Mouse (Mus musculus) cerebellum, adult 2 months (tissue): ENCODE results near the gene Ttc39b. TPM values are rescaled to one million over a fixed set of nuclear protein-coding genes. Genes with fewer than 3 reads are reported as not detected.

Experiments
- DNase-seq, 2 experiments: peaks; one replicate each; pipeline ENCODE4 v3.0.0; 2021
- H3K27ac ChIP-seq: fragments of 200-500 bp; 2 replicates; pipeline ENCODE4 v1.5.1; 2012; ENCODE audit warnings: low read length, control low read depth, inconsistent platforms; ENCODE audit not compliant: insufficient read depth
- H3K27me3 ChIP-seq: fragments of 200-500 bp; 2 replicates; pipeline ENCODE4 v1.6.1; 2012; ENCODE audit warnings: inconsistent platforms, mild to moderate bottlenecking, low read length, moderate library complexity; ENCODE audit not compliant: control insufficient read depth, insufficient read depth
- H3K4me1 ChIP-seq: fragments of 200-500 bp; 2 replicates; pipeline ENCODE4 v1.6.1; 2011; ENCODE audit warnings: low read length; ENCODE audit not compliant: control insufficient read depth, insufficient read depth
- H3K4me3 ChIP-seq: fragments of 200-500 bp; replicated peaks from 2 replicates; pipeline ENCODE3; 2011; ENCODE audit warnings: mild to moderate bottlenecking, low read depth, low read length, control low read depth; ENCODE audit not compliant: insufficient read depth
- CTCF ChIP-seq: fragments of 200-500 bp; IDR thresholded peaks from 2 replicates; pipeline ENCODE4 v1.5.1; 2011; ENCODE audit warnings: low read depth, mild to moderate bottlenecking, control low read depth, low read length, moderate library complexity, borderline replicate concordance; ENCODE audit not compliant: insufficient read depth
- POLR2A ChIP-seq: fragments of 200-500 bp; IDR thresholded peaks from 2 replicates; pipeline ENCODE4 v1.6.1; 2011; ENCODE audit warnings: low read length, control low read depth, borderline replicate concordance; ENCODE audit not compliant: insufficient read depth
- WGBS: fragments of 180-500 bp; shearing (Covaris S2); methylation state at CpG from one replicate; pipeline ENCODE4 v1.1.7; 2018; 5-methylcytosine and 5-hydroxymethylcytosine counted together
- polyA plus RNA-seq: library from polyadenylated mRNA; depleted of rRNA; stranded (reverse); fragments of >200 nt; gene quantifications from 2 replicates; pipeline ENCODE4 v1.2.3, GENCODE M21; 2012

Gene Ttc39b
- polyA plus RNA-seq, 1 experiment = 24.3 TPM

DNA sequence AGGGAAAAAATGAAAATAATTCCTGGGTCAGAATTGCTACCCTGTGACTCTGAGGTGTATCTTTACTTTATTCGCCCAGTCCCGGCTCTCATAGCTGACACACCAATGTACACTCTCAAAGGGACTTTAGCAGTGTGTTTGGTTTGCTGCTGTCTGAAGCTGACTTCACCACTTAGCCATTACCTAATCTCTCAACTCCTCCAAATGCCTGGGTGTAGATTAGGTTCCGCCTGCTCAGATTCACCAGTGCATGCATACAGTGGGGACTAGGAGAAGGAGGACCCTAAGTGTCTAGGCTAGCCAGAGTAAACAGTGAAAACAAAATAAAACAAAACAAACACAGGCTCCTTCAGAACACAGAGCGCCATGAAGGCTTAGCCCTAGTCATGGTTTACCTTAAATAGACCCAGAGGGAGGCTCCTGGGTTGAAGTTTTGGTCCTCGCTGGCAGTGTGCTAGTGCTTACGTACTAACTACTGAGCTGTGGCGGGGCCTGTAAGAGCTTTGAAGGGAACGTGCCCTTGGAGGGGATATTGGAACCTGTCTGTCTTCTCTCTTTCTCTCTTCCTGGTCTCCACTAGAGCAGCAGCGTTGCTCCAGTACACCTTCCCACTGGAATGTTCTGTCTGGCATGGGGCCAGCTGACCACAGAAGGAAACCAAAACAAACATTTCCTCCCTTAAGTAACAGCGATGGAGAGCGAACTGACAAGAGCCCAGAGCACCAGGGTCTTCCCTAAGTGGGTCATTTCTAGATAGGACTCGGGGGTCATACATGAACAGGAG, 16.2 kb downstream of the Ttc39b start:
- no peak for DNase-seq

DNA sequence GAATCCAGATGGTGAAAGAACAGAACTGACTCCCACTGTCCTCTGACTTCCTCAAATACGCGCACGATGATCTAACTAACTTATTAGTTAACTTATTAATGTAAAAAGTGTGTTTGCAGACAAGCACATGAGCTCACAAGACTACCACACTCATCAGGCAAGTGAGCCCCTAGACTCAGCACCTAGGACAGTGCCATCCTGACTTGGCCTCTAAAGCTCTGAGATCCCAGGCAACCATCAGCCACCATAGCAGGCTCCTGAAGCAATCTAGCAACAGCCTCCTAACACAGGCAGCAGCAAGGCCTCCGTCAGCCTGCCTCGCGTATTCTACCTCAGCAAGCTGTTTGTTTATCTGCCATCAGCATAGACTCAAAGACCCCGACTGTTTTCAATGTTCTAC, 17.2 kb downstream of the Ttc39b start:
- Histone ChIP-seq H3K4me3 (no peak overlapping the region), H3K27ac (no peak overlapping the region), H3K4me1 (no peaks in the 10 kb centered on the region), H3K27me3 (no peaks in the 10 kb centered on the region)
- TF ChIP-seq CTCF = no peak
- no peak for TF ChIP-seq POLR2A
- DNase-seq = no peak
- 92% methylated on average over 7 of the region's 7 CpGs for WGBS

More for the DNA sequence above, 16.2 kb downstream of the Ttc39b start:
- H3K27ac ChIP-seq = no peak overlapping the region
- WGBS = 89% methylated on average over 12 of the region's 12 CpGs
- H3K27me3 ChIP-seq = no peaks in the 10 kb centered on the region
- no peak overlapping the region for H3K4me3 ChIP-seq
- TF ChIP-seq CTCF (no peak), POLR2A (no peak)
- no peaks in the 10 kb centered on the region for H3K4me1 ChIP-seq

DNA sequence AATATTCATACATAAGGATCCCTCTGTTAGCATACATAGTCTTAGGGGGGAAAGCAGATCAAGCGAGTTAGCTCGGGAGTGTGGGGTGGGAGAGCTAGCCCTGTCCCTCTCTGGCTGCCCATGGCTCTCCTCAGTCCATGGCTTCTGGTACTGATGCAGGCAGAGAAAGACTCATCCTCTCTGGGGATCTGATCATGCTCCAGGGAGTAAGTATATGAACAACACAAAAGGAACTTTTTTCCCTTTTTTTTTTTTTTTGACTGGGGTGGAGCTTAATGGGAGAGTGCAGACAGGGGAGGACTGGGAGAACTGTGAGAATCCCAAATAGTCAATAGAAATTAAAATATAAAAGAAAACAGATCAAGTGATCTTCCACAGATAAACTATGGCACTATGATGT, 19.0 kb downstream of the Ttc39b start:
- TF ChIP-seq POLR2A = no peak
- no peak for TF ChIP-seq CTCF
- H3K4me1 ChIP-seq = no peaks in the 10 kb centered on the region
- H3K27me3 ChIP-seq = no peaks in the 10 kb centered on the region
- no peak overlapping the region for H3K27ac ChIP-seq
- no peak for DNase-seq
- 77% methylated on average over 2 of the region's 2 CpGs for WGBS
- no peak overlapping the region for H3K4me3 ChIP-seq

DNA sequence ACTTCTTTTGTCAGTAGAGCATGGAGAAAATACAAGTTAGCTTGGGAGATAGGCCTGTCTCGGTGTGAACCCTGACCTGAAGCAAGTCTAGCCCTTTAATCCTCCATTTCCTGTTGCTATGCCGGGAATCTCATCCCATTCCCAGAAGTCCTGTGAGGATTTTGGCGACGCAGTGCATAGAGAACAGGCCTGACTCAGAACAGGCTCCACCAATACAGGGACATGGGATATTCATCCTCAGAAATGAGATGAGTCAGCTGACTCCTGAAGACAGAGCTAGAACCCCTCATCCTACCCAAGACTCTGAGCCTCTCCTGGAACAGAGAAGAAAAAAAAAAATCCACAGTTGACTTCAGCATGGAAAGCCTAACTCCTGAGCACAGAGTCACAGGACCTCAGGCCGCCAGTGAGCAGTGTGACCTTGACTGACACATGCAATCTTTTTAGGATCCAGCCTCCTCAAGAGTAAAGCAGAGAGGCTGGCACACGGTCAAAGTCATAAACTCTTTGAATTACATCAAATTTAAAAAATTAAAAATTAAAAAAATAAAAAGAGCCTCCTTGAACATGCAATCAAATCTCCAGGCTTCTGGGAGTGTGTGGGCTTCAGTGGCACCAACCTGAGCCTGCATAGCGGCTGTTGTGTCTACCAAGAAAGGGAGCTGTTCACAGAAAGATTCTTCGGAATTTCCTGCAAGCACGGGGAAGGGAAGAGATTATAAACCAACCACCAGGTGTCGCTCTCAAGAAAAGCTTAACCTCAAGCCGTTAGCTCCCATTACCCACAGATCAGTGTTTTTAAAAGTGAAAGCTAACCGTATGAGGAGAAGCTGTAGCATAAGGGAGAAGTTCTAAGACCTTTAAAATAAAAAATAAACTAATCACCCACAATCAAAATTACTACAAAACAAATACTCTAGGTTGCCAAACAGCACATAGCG, 20.9 kb downstream of the Ttc39b start:
- peak; percentile 45; the same call in 1 of the 2 replicates for TF ChIP-seq CTCF
- TF ChIP-seq POLR2A = no peak
- Histone ChIP-seq H3K27me3 (no peaks in the 10 kb centered on the region), H3K4me1 (no peaks in the 10 kb centered on the region), H3K27ac (no peak overlapping the region), H3K4me3 (no peak overlapping the region)
- WGBS = 46% methylated on average over 13 of the region's 13 CpGs
- DNase-seq = peak; percentile 65 to 73

DNA sequence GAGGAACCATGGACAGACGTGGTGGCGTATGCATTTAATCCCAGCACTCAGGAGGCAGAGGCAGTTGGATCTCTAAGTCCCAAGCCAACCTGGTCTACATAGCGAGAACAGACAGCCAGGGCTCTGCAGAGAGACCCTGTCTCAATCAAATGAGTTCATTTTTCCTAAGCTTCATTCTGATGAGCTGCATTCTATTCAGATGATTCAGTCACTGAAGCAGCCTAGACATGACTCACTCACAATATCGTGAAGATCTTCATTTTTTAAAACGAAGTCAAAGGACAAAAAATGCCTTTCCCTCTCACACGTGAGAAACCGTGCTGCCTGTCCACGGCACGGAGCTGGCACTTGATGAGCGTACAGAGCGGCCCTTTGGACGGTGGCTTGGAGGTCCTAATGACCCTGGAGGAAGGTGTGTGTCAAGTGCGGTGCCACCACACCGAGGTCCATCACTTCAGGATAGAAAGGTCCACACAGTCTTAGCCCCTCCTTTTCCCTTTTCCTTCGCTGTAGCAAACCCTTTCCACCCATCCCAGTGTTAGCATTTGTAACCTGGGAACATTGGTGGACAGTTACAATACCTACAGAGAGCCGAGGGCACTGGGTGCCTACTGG, 21.8 kb downstream of the Ttc39b start:
- WGBS = 94% methylated on average over 16 of the region's 16 CpGs
- Histone ChIP-seq H3K4me1 (no peaks in the 10 kb centered on the region), H3K4me3 (no peak overlapping the region), H3K27me3 (no peaks in the 10 kb centered on the region), H3K27ac (no peak overlapping the region)
- TF ChIP-seq POLR2A = no peak
- TF ChIP-seq CTCF = no peak
- no peak for DNase-seq

DNA sequence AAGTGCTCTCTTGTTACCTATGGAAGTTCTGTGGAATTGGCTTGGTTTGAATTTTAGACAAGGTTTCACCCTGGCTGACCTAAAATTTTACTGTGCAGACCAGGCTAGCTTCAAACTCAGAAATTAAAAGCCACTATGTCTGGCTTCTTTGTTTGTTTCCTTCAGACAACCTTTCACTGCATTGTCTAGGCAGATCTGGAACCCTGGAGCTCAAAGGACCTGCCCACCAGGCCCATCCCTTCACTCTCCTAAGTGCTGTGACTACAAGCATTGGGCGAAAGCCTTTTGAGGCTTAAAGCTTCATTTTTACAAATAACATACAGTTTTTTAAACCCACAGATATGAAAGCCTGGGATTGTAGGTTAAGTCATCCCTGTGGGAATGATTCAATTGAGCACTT, 22.3 kb downstream of the Ttc39b start:
- TF ChIP-seq CTCF (no peak), POLR2A (no peak)
- Histone ChIP-seq H3K4me3 (no peak overlapping the region), H3K27me3 (no peaks in the 10 kb centered on the region), H3K27ac (no peak overlapping the region), H3K4me1 (no peaks in the 10 kb centered on the region)
- DNase-seq = no peak
- WGBS = 96% methylated on average over 1 of the region's 1 CpGs

DNA sequence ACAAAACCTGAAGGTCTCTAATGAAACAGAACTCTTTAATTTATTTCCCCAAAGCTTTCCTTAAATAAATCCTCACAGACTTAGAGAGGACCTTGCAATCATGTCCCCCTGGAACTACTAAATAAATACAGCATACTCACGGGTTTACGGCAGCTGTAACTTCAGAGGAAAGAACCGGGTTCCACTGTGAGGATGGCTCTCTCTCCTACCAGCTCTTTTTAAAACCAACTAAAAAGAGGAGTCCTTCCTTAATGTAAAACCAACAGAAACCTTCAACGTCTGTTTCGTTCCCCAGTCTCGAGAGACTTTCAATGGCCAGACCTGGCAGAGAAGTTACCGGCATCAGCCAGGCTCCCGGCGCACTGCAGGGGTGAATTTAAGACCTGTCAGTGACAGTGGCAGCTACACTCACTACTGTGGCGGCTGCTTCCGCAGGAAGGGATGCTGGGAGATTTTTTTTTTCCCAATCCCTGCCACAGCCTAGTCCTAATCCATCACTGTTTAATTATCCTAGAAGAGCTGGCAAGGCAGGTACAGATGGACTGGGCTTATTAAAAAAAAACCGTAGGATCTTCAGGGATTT, 39.2 kb downstream of the Ttc39b start:
- Histone ChIP-seq H3K4me3 (peak overlapping the region; percentile 86), H3K27ac (peak overlapping the region; percentile 69), H3K27me3 (no peaks in the 10 kb centered on the region), H3K4me1 (peaks cover 6% of the 10 kb centered on the region)
- 2% methylated on average over 12 of the region's 12 CpGs for WGBS
- DNase-seq = peak; percentile 81 to 89
- TF ChIP-seq CTCF (0 out of 2 replicates have a peak, but pooled peaks have one; percentile 3), POLR2A (peak; percentile 42; the same call in 1 of the 2 replicates)
